ENCODE assay signal across 14 mouse cellular contexts in the genomic region with DNA sequence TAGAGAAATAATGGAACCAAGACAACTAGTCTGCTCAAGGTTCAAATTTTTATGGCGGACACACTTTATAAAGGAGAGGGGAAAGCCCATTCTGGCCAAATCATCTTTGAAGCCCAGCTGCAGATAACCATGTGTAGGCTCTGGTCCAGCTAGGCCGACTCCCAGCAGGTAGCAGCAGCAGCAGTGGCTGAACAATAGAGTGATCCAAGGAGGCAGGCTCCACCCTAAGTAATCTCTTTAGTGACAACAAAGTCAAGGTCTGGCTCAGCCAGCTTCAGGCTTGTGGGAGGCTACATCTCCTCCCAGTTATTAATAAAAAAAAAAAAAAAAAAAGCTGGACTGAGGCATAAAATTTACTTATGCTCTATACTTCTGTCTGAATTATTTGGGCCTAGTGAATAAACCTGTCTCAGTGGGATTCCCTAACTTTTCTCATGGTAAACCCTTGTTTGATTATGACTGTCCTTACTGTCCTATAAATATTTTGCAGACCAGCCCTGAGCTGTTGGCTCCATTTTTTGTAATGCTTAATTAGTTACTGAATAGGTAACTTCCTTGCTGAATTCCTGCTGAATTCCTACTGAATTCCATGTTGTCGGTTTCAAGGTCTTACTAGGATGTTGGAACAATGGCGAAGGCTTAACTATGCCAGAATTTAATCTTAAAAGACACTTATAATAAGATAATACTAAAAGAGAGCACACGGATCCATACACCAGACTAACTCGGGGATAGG.
"Had no signal": no experiment of that assay in that cellular context is flagged by ENCODE, and none has a peak within 500 bp of the region (broad histone marks: within the 10 kb centered on the region; RNA-seq: fewer than 3 reads in every experiment).

No protein-coding gene starts in this region.

- H3K9ac ChIP-seq: lung, embryonic 14.5 days; midbrain, embryonic 12.5 days; midbrain, embryonic 15.5 days; neural tube, embryonic 12.5 days had no signal

- H3K27me3 ChIP-seq: midbrain, embryonic 12.5 days; midbrain, embryonic 15.5 days; neural tube, embryonic 12.5 days had no signal

- H3K4me3 ChIP-seq: midbrain, embryonic 10.5 days; midbrain, embryonic 12.5 days; midbrain, embryonic 15.5 days; neural tube, embryonic 12.5 days had no signal

- ATAC-seq: midbrain, embryonic 15.5 days had no signal

- H3K27ac ChIP-seq: midbrain, embryonic 10.5 days; midbrain, embryonic 12.5 days; midbrain, embryonic 15.5 days; neural tube, embryonic 12.5 days had no signal

- H3K36me3 ChIP-seq: midbrain, embryonic 10.5 days; midbrain, embryonic 12.5 days; midbrain, embryonic 15.5 days; neural tube, embryonic 12.5 days had no signal

- H3K4me2 ChIP-seq: lung, embryonic 14.5 days; midbrain, embryonic 12.5 days; midbrain, embryonic 15.5 days; neural tube, embryonic 12.5 days had no signal

- H3K4me1 ChIP-seq: midbrain, embryonic 10.5 days; midbrain, embryonic 12.5 days; midbrain, embryonic 15.5 days; neural tube, embryonic 12.5 days had no signal

- DNase-seq: lung, adult 18-20 months; lung, embryonic 14.5 days; lung, postnatal 10 days; lung, postnatal 4 days; right cerebral cortex, postnatal 25 days; right cerebral cortex, postnatal 4 days; spleen, adult 18-20 months; thymus, adult 18-20 months; thymus, postnatal 14 days; thymus, postnatal 36 days had no signal

- H3K9me3 ChIP-seq: midbrain, embryonic 10.5 days; midbrain, embryonic 12.5 days; midbrain, embryonic 15.5 days; neural tube, embryonic 12.5 days had no signal
